Mouse (Mus musculus) 3T3-L1 (cell line): ENCODE results near the gene Fut8.

Source experiments
- DNase-seq: peaks from one replicate; pipeline ENCODE4 v3.0.0-alpha.2; 2015; ENCODE audit warnings: low read depth, low spot score

The Fut8 gene

GRCm38 (mm10) chr12:77305502-77305901, 67.6 kb downstream of the Fut8 start:
- no peak for DNase-seq

DNA sequence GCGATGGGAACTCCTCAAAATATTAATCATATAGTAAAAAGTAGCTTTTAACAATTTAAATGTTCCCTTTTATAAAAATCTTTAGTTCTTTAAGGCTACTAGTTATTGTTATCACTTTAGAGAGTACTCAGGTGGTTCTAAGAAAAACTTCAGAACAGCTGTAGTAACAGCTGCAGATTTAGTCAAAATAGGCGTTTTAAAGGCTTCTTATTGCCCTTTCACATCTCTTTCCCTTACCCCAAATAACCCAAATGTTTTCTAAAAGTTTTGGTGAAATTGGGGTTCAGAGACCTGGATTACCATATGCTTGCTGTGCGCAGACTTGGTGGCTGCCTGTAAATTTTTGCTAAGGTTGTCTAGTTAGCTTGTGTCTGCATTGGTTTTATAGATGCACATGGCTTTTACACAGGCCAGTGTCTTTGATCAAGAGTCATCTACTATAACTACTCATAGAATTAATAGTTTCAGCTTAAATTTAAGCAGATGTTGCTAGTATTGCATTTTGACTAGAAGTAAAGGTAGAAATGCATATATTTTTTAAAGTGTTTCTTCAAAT, 68.9 kb downstream of the Fut8 start:
- DNase-seq = no peak

GRCm38 (mm10) chr12:77309507-77309906, 71.6 kb downstream of the Fut8 start:
- DNase-seq = no peak

DNA sequence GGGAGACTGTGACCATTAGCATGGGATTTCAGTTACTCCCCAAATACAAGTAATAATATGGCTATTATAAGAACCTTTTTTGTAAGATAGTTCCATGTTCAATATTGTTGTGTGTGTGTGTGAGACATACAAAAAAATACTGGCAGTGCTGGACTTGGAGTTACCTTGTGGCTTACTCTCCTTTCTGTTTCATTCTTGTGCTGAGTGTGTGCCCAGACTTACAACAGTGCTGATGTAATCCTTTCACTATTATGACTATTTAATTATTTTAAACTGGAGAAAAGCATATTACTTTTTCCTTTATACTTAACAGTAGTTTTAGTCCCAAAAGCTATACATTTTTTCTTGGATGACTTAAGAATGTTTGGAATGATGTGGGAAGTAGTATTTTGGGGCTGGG, 75.6 kb downstream of the Fut8 start:
- DNase-seq = peak; percentile 36

- no peak for DNase-seq
These were observed 86.2 kb downstream of the Fut8 start for GRCm38 (mm10) chr12:77324142-77324541.

- peak; percentile 5 for DNase-seq
These were observed 108.6 kb downstream of the Fut8 start for GRCm38 (mm10) chr12:77346521-77346920.

GRCm38 (mm10) chr12:77349543-77349942, 111.6 kb downstream of the Fut8 start:
- no peak for DNase-seq

DNA sequence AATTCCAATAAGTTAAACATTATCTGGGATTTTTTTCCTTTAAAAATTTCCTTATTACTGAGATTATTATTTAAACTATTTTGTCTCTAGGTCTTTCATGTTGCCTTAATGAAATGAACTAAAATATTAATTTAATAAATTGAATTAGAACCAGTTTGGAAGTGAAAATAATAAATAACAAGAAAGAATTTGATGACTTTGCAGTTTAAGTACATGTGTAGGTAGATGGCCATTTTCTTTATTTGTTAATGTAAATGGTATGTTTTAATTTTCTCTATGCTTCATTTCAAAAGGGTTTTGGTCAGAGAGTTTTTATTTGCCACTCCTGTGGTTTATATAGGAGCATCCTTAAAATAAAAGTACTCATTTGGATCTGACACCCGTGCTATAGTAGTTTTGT, 177.8 kb downstream of the Fut8 start:
- no peak for DNase-seq

DNA sequence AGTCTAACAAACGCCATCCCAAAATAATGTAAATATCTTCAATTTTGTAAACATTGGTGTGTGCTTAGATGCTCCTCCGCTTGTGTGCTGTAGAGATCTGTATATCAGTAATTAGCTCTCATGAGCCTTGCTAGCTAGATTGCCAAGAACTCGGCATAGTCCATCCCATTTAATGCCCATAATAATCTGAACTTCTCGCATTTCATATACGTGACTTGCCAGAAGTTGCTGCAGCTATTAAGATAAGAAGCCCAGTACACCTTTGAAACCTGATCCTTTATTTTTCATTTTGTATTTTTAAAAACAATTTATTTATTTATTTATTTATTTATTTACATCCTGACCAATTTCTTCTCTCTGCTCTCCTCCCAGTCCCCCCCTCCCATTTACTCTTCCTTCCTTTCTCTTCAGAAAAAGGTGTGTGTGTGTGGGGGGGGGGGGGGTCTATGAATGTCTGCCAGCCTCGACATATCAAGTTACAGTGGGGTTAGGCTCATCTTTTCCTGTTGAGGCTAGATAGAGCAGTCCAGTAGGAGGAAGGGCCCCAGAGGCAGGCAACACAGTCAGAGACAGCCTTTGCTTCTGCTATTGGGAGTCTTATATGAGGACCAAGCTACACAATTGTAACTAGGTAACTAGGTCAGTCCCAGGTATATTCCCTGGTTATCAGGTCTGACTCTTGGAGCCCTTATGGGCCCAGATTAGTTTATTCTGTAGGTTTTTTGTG, 183.9 kb downstream of the Fut8 start:
- no peak for DNase-seq

GRCm38 (mm10) chr12:77426093-77426492, 188.2 kb downstream of the Fut8 start:
- DNase-seq = no peak

DNA sequence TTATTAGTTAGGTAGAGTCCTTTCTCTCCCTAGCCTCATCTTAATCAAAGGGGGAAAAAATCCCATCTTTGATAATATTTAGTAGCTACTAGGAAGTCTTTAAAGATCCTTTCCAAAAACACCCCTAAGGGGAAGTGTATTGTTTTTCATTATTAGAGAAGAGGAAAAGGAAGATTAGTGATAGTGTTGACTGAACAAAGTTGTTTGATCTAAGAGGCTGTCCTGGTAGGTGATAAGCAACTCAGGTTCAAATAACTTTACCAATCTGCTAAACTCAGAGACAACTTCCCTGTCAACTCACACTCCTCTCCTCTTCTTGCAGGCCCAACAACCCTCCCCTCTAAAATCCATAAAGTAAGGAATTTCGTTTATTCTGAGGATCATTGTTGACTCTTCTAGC, 190.2 kb downstream of the Fut8 start:
- DNase-seq = no peak

DNA sequence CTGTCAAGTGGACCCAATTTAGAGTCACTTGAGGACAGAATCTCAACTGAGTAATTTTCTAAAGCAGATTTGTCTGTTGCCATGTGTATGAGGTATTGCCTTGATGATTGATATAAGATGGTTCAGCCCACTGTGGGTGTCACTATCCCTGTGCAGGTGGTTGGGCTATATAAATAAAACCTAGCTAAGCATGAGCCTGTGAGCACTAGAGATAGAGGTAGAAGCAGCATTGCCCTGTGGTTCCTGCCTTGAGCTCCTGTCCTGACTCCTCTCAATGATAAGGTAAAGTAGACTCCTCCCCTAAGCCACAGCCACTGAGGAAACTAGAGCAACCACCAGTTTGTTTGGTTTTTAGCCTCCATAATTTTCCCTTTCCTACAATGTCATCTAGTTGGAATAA, 191.5 kb downstream of the Fut8 start:
- no peak for DNase-seq

DNA sequence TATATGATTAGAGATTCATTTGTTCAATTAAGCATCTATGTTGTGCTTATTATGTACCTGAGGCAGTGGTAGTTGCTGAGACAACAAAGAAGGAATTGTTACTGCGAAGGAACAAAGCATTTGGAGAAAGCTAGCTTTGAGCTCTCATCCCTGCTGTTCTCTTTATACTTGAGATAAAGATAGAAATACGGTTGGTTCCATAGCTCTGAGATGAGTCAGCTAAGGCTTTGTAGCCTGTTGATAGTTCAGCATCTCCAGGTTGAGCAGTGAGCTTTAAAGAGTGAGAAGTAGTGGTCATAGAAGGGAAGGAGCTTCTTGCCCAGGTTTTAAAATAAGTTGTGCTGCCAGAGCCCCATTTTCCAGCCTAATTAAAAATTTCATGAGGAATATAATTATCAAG, 198.8 kb downstream of the Fut8 start:
- no peak for DNase-seq

DNA sequence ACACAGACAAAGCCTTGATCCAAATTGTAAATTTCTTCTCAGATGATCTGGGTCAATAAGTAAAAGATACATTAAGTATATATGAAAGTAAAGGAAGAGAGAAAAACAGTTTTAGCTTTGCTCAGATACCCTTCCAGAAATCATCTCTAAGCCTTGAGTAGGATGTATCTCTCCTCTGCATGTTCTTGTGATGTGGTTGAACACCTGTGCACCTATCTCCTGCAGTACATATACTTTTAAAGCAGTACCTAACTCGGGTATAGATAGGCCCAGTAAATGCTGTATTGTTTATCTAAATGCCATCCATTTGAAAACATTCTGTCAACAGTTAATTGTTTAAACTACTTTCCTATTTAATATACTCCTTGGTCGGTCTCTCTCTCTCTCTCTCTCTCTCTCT, 212.9 kb downstream of the Fut8 start:
- no peak for DNase-seq

DNA sequence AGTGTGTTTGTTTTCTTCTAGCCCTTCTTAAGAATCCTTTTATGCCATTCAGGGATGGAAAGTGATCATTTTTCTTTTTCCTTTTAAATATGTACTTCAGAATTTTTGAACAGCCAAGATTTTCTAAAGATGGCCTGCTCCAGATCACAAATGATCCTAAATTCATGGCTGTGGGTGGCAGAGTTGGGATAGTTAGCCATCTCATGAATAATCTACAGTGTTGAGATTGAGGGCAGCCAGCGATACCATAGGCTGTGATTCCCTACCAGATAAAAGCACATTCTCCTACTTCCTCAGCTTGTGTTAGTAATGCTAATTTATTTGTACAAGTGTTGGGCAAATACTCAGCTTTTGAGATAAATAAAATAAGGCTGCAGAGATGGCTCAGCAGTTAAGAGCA, 228.3 kb downstream of the Fut8 start:
- no peak for DNase-seq

DNA sequence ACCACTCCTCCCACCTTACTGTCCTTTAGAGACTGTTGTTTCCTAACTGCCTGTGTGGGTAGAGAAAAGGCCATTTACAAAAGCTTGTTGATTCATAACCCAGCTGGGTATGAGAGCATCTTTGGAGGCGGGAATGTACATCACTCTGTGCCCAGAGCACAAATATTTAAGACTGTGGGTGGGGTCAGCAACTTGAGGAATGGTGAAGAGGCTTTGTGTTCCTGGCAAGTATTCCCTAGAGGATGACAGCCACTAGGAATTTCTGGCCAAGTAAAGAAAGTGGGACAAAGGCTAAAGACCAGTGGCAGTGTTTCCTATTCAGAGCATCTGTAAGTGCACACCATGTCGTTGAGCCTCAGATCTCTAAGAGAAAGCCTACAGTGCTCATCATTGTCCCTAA, 242.0 kb downstream of the Fut8 start:
- peak; percentile 66 for DNase-seq

- DNase-seq = no peak
These were observed 243.2 kb downstream of the Fut8 start for GRCm38 (mm10) chr12:77481153-77481552.

- no peak for DNase-seq
These were observed 243.9 kb downstream of the Fut8 start for GRCm38 (mm10) chr12:77481799-77482198.

GRCm38 (mm10) chr12:77483180-77483855, 245.4 kb downstream of the Fut8 start:
- DNase-seq = no peak

GRCm38 (mm10) chr12:77484761-77485160, 246.8 kb downstream of the Fut8 start:
- DNase-seq = no peak

DNA sequence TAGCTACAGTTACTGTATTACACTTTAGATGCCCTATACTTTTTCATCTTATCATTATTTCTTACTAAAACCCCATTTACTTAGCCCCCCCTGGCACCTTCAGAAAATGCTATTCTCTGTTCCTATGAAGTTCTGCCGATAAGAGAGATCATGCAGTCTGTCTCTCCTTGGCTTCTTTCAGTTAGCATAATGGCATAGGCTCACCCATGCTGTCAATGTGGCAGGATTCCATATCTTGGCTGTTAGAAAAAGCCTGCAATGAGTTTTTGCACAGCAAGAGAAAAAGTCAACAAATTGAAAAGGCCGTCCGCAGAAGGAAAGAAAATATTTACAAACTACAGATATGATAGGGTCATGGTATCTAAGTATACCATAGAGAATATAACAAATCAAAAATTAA, 253.6 kb downstream of the Fut8 start:
- no peak for DNase-seq

GRCm38 (mm10) chr12:77495781-77496180, 257.9 kb downstream of the Fut8 start:
- DNase-seq = no peak

DNA sequence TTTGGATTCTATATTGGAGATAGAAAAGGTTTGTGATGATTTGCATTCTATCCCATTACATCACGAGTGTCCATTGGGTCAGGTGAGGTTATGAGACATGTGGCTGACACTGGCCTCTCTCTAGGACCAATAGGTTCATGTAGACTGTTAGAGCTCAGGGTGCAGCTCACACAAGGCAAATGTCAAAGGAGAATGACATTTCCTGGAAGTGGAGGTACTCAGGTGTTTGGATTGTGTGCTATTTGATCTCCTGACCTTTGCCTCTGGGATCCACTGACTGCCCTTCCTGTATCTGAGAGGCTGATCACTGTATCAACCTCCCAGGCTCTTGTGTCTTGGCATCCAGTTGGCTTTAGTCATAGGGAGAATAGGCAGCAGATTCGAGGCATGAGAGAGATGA, 260.2 kb downstream of the Fut8 start:
- DNase-seq = no peak
